Mouse (Mus musculus): ENCODE measurements around the gene Ntan1. TPM values are rescaled to one million over a fixed set of nuclear protein-coding genes. Genes with fewer than 3 reads are reported as not detected.

The Ntan1 gene
- polyA plus RNA-seq, 1 experiment from 2014 or later, result 199 TPM

DNA sequence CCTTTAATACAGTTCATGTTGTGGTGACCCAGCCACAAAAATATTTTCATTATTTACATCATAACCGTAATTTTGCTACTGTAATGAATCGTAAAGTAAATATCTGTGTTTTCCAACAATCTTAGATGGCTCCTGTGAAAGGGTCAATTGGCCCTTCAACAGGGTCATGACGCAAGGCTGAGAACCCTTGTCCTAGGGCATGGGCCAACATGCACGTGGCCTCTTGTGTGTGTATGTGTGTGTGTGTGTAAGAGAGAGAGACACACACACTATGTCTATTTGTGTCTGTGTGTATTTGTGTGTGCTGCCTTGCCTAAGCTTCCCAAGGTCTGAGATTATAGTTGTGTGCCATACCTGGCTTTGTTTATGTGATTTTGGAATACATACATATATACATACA lies 11.0 kb upstream of the Ntan1 start:
- Histone ChIP-seq H3K9ac (no peak overlapping the region), H3K27ac (replicated peaks) (no peak overlapping the region), H3K9me3 (no peaks in the 10 kb centered on the region), H3K4me2 (no peak overlapping the region), H3K27me3 (no peaks in the 10 kb centered on the region), H3K4me3 (no peak overlapping the region), H3K36me3 (peaks cover 79% of the 10 kb centered on the region), H3K4me1 (replicated peaks) (no peaks in the 10 kb centered on the region)
- WGBS, result 98% methylated on average over 4 of the region's 4 CpGs
- ATAC-seq (ENCODE audit: low FRiP score, low read depth), result no peak

DNA sequence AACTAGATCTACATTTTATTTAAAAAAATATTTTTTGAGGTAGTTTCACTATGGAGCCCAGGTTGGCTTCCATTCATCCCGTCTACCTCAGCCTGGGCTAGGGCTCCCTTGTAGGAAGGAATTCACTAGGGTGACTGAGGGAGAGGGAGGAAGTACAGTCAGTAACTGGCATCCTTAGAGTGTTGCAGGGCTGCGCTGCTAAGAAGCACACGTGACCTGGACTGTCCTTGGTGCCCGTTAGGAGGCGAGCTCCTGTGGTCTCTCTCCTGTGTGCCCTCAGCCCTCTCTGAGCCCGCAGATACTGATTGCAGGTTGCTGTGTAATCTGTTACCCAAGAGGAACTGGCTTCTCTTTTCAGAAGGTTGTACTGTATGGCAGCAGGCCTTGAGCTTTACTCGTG lies 10.2 kb upstream of the Ntan1 start:
- no peak overlapping the region for H3K4me3 ChIP-seq
- no peaks in the 10 kb centered on the region for H3K9me3 ChIP-seq
- H3K27ac ChIP-seq (replicated peaks), result no peak overlapping the region
- H3K27me3 ChIP-seq, result no peaks in the 10 kb centered on the region
- WGBS, result 93% methylated on average over 7 of the region's 7 CpGs
- no peak overlapping the region for H3K9ac ChIP-seq
- no peaks in the 10 kb centered on the region for H3K4me1 ChIP-seq (replicated peaks)
- no peak for ATAC-seq (ENCODE audit: low FRiP score, low read depth)
- H3K4me2 ChIP-seq, result no peak overlapping the region
- H3K36me3 ChIP-seq, result peaks cover 82% of the 10 kb centered on the region

DNA sequence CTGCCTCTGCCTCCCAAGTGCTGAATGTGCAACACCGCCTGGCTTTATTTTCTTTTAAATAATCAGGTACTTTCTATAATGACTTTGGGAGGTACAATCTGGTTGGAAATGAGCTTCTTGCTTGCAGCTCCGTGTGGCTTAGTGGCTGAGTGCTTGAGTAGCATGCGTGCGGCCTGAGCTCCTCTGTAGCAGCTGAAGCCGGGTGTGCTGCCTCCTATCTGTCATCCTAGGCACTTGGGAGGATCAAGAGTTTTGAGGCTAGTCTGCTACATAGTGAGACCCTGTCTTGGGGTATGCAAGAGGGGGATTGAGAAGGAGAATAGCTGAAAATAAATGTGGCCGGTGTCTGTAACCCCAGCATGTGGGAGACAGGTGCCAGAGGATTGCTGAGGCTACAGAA lies 6.5 kb upstream of the Ntan1 start:
- Histone ChIP-seq H3K27ac (replicated peaks) (no peak overlapping the region), H3K9ac (no peak overlapping the region), H3K36me3 (peaks cover 76% of the 10 kb centered on the region), H3K4me3 (no peak overlapping the region), H3K4me2 (no peak overlapping the region), H3K4me1 (replicated peaks) (no peaks in the 10 kb centered on the region), H3K9me3 (no peaks in the 10 kb centered on the region), H3K27me3 (no peaks in the 10 kb centered on the region)
- ATAC-seq (ENCODE audit: low FRiP score, low read depth), result no peak
- 90% methylated on average over 6 of the region's 6 CpGs for WGBS

DNA sequence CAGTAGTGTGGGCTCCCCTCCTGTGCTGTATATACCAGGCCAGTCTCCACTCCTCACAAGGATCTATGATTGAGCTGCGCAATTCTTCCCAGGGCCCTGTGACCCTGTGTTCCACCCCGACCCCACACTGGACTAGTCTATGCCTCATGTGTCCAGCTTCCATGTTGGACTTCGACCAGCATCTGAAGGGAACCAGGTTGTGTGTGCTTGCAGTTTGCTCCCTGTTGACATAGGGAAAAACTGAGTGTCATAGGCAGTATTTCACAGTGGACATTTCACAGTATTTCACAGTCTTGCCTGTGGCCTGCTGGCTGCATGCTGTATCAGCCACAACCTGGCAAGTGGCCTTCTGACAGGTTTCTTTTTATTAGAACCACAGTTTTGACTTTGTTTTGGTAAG lies 5.4 kb upstream of the Ntan1 start:
- H3K27me3 ChIP-seq, result no peaks in the 10 kb centered on the region
- peaks cover 3% of the 10 kb centered on the region for H3K4me1 ChIP-seq (replicated peaks)
- H3K27ac ChIP-seq (replicated peaks), result no peak overlapping the region
- H3K4me2 ChIP-seq, result no peak overlapping the region
- WGBS, result 99% methylated on average over 3 of the region's 3 CpGs
- ATAC-seq (ENCODE audit: low FRiP score, low read depth), result no peak
- no peaks in the 10 kb centered on the region for H3K9me3 ChIP-seq
- no peak overlapping the region for H3K4me3 ChIP-seq
- peaks cover 68% of the 10 kb centered on the region for H3K36me3 ChIP-seq
- H3K9ac ChIP-seq, result no peak overlapping the region

DNA sequence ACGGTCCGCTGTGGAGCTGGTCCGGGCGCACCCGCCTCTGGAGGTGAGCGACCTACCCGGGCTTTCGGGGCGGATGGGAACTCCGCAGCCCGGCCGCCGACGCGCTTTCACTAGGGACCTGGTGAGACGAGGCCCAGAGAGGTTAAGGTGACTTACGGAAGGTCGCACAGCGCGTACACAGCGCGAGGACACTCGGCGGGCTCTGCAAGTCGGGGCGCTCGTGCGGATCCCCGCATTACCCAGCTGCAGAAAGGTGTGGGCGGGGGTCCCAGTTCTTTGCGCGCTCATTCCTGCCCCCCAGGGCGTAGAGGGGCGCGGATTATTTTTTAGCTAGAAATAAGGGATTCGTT lies 724 bp downstream of the Ntan1 start:
- peaks cover 12% of the 10 kb centered on the region for H3K36me3 ChIP-seq
- peak overlapping the region; percentile 84 for H3K9ac ChIP-seq
- H3K27ac ChIP-seq (replicated peaks), result peak overlapping the region; percentile 96
- H3K4me2 ChIP-seq, result peak overlapping the region; percentile 72
- ATAC-seq (ENCODE audit: low FRiP score, low read depth), result peak; percentile 60
- under 1% methylated on average over 36 of the region's 36 CpGs for WGBS
- H3K9me3 ChIP-seq, result no peaks in the 10 kb centered on the region
- peaks cover 26% of the 10 kb centered on the region for H3K4me1 ChIP-seq (replicated peaks)
- peak overlapping the region; percentile 93 for H3K4me3 ChIP-seq
- H3K27me3 ChIP-seq, result no peaks in the 10 kb centered on the region

DNA sequence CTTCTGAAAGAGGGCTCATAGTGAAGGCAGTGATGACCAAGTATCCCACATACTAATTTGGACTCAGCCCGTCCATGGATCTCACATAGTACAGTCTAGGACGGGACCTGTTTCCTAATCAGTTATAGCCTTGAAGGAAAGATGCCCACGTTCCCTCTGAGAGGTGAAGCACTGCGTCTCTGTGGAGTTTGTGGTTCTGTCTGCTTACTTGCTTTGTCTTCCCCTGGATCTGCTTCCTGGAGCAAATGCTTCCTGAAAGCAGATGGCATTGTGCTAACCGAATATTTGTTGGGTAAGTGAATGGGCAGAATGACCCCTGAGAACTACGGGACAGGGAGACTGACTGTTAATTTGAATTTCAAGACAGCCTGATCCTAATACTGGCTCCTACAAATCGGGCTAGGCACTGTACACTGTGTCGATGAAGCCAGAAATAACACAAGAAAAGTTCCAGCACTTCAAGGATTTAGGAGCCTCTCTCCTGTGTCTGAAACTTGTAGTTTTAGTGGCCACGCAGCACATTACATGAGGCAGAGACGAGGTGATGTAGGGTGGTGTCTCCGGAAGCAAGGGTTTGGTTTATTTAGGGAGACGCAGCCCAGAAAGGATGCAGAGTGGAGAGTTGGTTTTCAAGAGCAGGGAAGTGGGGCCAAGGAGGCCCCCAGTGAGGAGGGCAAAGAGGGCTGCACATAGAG lies 1.3 kb downstream of the Ntan1 start:
- peaks cover 6% of the 10 kb centered on the region; the same call in 1 of the 2 replicates for H3K36me3 ChIP-seq
- 35% methylated on average over 12 of the region's 12 CpGs for WGBS
- no peaks in the 10 kb centered on the region for H3K27me3 ChIP-seq
- peaks cover 26% of the 10 kb centered on the region for H3K4me1 ChIP-seq (replicated peaks)
- H3K4me2 ChIP-seq, result peak overlapping the region; percentile 72
- peak overlapping the region; percentile 96 for H3K27ac ChIP-seq (replicated peaks)
- H3K9ac ChIP-seq, result peak overlapping the region; percentile 84
- ATAC-seq (ENCODE audit: low FRiP score, low read depth), result peak; percentile 1; the same call in 1 of the 2 replicates
- H3K9me3 ChIP-seq, result no peaks in the 10 kb centered on the region
- peak overlapping the region; percentile 93 for H3K4me3 ChIP-seq

DNA sequence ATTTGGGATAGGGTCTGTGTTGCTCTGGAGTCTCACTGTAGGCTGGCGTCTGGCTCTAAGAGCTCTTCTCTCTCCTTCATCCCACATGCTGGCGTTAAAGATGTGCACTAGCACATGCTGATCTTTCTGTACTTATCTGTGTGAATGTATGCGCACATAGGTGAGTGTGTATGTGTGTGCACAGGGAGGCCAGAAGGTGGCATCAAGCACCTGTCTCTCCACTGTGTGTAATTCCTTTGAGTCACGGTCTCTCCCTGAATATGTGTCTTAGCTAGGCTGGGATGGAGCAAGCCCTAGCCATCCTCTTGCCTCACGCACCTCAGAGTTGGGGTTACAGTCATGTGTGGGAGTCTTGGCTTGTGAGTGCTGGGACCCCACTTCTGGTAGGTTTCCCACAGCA lies 2.1 kb downstream of the Ntan1 start:
- H3K9ac ChIP-seq, result no peak overlapping the region
- ATAC-seq (ENCODE audit: low FRiP score, low read depth), result no peak
- WGBS, result 96% methylated on average over 5 of the region's 5 CpGs
- peak overlapping the region; percentile 72 for H3K4me2 ChIP-seq
- H3K4me3 ChIP-seq, result no peak overlapping the region
- H3K36me3 ChIP-seq, result no peaks in the 10 kb centered on the region
- H3K4me1 ChIP-seq (replicated peaks), result peaks cover 26% of the 10 kb centered on the region
- H3K27ac ChIP-seq (replicated peaks), result no peak overlapping the region
- no peaks in the 10 kb centered on the region for H3K9me3 ChIP-seq
- no peaks in the 10 kb centered on the region for H3K27me3 ChIP-seq

DNA sequence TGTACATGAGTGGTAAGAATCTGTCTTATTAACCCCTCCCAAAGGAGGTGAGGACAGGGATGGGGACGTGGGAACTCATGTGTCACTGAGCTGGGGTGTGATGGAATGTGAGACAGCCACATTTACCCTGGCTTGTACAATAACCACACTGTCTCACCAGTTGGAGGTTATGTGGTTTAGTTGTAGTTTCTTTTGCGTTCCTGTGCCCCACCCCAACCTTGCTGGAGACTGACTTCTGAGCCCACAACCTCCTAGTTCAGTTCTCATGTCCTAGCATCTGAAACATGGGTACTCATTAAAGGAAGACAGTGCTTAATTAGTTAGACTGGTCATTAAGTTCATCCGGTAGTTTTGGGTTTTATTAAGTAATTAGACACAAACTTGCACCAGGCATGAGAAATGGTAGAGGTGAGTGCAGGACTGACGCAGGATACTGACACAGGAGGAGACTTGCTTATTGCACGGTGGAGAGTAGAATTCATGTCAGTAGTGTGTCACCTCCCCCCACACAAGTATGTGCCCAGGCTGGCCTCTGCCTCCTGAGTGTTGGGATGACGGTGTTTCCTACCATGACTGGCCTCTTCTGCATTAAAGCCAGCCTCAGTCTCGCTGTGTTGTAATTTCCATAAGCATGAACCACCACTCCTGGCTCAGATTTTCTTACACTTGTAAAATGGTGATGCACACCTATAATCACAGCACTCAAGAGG lies 7.3 kb downstream of the Ntan1 start:
- no peak overlapping the region for H3K4me3 ChIP-seq
- peaks cover 38% of the 10 kb centered on the region for H3K36me3 ChIP-seq
- no peaks in the 10 kb centered on the region for H3K27me3 ChIP-seq
- H3K9ac ChIP-seq, result no peak overlapping the region
- H3K4me1 ChIP-seq (replicated peaks), result peaks cover 7% of the 10 kb centered on the region
- H3K9me3 ChIP-seq, result no peaks in the 10 kb centered on the region
- H3K4me2 ChIP-seq, result no peak overlapping the region
- H3K27ac ChIP-seq (replicated peaks), result no peak overlapping the region
- no peak for ATAC-seq (ENCODE audit: low FRiP score, low read depth)
- 84% methylated on average over 7 of the region's 7 CpGs for WGBS

DNA sequence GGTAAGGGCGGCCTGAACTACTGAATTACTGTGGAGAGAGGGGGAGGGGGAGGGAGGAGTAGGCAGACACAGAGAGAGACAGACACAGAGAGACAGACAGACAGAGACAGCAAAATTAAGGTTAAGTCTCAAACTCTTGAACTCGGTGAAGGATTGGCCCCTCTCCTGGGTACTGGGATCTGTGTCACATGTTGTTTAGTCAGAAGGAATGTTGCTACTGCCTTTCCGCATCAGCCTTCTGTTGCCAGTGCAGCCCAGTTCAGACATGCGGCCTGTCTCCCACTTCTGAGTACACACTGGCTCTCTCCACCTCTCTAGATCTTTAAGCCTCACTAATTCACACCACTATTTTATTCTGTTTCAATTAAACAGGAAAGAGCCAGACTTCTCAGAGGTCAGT lies 7.9 kb downstream of the Ntan1 start:
- Histone ChIP-seq H3K4me3 (no peak overlapping the region), H3K36me3 (peaks cover 44% of the 10 kb centered on the region), H3K4me1 (replicated peaks) (peaks cover 5% of the 10 kb centered on the region; the same call in 1 of the 2 replicates), H3K4me2 (no peak overlapping the region), H3K9ac (no peak overlapping the region), H3K27ac (replicated peaks) (no peak overlapping the region), H3K27me3 (no peaks in the 10 kb centered on the region), H3K9me3 (no peaks in the 10 kb centered on the region)
- no peak for ATAC-seq (ENCODE audit: low FRiP score, low read depth)
- WGBS, result 80% methylated on average over 4 of the region's 4 CpGs

DNA sequence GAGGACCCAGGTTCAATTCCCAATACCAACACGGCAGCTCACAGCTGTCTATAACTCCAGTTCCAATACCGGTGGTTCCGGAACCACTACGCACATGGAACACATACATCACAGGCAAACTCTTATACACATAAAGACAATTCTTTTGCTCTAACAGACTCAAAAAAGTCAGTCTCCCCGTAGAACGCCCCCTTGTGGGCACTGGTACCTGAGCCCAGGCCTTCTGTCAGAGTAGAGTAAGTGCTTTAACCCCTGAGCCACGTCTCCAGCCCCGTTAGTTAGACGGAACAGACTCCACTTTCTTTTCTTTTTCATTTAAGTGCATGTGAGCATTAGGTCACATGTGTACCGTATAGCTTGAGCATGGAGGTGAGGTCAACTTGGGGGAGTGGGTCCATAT lies 11.8 kb downstream of the Ntan1 start:
- H3K9ac ChIP-seq, result no peak overlapping the region
- no peak overlapping the region for H3K4me3 ChIP-seq
- ATAC-seq (ENCODE audit: low FRiP score, low read depth), result no peak
- no peak overlapping the region for H3K4me2 ChIP-seq
- H3K27ac ChIP-seq (replicated peaks), result no peak overlapping the region
- H3K9me3 ChIP-seq, result no peaks in the 10 kb centered on the region
- H3K36me3 ChIP-seq, result peaks cover 81% of the 10 kb centered on the region
- no peaks in the 10 kb centered on the region for H3K4me1 ChIP-seq (replicated peaks)
- whole genome bisulfite sequencing, result 91% methylated on average over 10 of the region's 10 CpGs
- H3K27me3 ChIP-seq, result no peaks in the 10 kb centered on the region

DNA sequence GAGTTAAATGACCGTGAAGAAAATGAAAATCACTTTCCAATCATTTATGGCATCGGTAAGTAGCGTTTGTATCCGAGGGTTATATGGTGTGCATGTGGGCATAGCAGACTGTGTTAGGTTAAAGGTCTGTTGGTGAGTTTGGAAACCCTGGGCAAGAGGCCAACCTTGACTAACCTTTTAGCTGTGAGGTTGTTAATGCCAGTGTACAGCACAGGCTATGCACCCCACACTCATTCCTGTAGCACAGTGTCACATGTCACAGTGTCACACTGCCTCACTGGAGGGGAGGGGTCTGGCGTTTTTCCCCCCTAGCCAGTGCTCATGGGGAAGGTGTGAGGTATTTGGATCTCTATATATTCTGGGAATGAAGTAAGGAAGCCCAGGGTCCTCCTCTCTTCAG lies 13.0 kb downstream of the Ntan1 start:
- no peak for ATAC-seq (ENCODE audit: low FRiP score, low read depth)
- no peaks in the 10 kb centered on the region for H3K27me3 ChIP-seq
- no peaks in the 10 kb centered on the region for H3K9me3 ChIP-seq
- WGBS, result 83% methylated on average over 5 of the region's 5 CpGs
- no peak overlapping the region for H3K9ac ChIP-seq
- peaks cover 93% of the 10 kb centered on the region for H3K36me3 ChIP-seq
- H3K4me2 ChIP-seq, result no peak overlapping the region
- H3K4me1 ChIP-seq (replicated peaks), result no peaks in the 10 kb centered on the region
- no peak overlapping the region for H3K4me3 ChIP-seq
- no peak overlapping the region for H3K27ac ChIP-seq (replicated peaks)

DNA sequence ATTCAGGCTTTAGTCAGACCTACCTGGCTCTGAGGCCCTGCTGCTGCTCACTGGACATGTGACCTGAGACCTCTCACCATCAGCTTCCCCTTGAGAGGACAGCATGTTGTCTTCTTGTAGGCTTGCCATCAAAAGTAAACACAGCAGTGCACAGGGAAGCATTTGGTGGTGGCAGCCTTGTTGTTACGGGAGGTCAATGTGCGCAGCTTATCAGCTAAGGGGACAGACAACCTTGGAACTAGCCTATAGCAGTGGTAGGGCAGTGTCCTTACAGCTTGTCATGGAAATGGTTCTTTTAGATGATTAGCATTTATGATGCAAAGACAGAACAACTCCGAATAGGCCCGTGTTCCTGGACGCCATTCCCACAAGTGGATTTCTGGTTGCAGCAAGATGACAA lies 15.7 kb downstream of the Ntan1 start:
- 95% methylated on average over 5 of the region's 5 CpGs for WGBS
- Histone ChIP-seq H3K4me1 (replicated peaks) (no peaks in the 10 kb centered on the region), H3K27me3 (no peaks in the 10 kb centered on the region), H3K4me3 (no peak overlapping the region), H3K36me3 (peaks cover 97% of the 10 kb centered on the region), H3K27ac (replicated peaks) (no peak overlapping the region), H3K4me2 (no peak overlapping the region), H3K9me3 (no peaks in the 10 kb centered on the region), H3K9ac (no peak overlapping the region)
- ATAC-seq (ENCODE audit: low FRiP score, low read depth), result no peak
